Comparison of ENCODE assay signal across 8 mouse cellular contexts in the genomic region with DNA sequence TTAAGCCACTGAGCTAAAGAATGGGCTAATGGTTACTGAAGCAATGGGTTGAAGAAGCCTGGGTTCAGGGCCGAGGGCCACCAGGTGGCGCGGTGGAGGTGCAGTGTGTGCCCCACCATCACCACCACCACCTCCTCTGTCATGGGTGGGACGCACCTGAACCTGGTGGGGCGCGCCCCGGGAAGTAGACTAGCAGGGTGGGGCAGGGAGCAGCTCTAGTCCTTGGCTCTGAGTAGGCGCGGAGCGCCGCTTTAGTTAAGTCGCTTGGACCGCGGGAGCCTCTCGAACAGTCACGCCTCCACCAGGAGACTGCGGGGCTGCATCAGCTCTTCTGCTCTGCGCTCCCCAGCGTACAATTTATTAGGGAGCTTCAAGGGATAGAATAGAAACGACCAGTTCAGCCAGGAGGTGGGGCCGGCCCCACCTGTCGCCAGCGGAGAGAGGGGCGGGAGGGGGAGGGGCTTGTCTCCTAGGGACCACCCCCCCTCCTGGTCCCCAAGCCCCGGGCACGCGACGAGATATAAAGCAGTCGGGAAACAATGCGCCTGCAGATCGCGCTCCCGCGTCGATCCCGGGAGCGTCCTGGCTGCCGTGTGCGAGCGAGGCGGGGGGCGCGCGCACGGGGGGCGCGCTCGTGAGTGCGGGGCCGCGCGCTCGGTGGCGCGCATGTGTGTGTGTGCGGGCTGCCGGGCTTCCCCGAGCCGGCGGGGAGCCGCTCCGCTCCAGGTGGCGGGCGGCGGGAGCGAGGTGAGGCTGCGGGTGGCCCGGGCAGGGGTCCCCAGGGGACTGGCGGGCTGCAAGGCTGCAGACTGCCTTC. TPM values are rescaled to one million over a fixed set of nuclear protein-coding genes. Genes with fewer than 3 reads are reported as not detected.
DNase-seq lines count a peak whose midpoint lies in the region; ATAC-seq lines count a peak whose summit lies in the region.

Gene Mycl, plus strand, starts transcription at position 249 of the 817 bp plus-strand sequence.

- peak within 1 kb of the TSS; percentile 84 for H3K27ac ChIP-seq in embryonic facial prominence, embryonic 14.5 days (replicated peaks; ENCODE audit: low read depth, low read length)
- peak within 1 kb of the TSS; percentile 62 for H3K27ac ChIP-seq in limb, embryonic 11.5 days (replicated peaks; ENCODE audit: low read depth, low read length)
- H3K27ac ChIP-seq in midbrain, embryonic 12.5 days (replicated peaks): peak within 1 kb of the TSS; percentile 96

- 0 out of 2 replicates have a peak, but pooled peaks cover 8% of the 10 kb centered on the region for H3K36me3 ChIP-seq in embryonic facial prominence, embryonic 14.5 days (ENCODE audit: control insufficient read depth, insufficient read depth, low read length)
- H3K36me3 ChIP-seq in limb, embryonic 11.5 days (ENCODE audit: control insufficient read depth, insufficient read depth, low read length): no peaks in the 10 kb centered on the region
- peaks cover 8% of the 10 kb centered on the region; the same call in 1 of the 2 replicates for H3K36me3 ChIP-seq in midbrain, embryonic 12.5 days

- whole genome bisulfite sequencing in embryonic facial prominence, embryonic 14.5 days: under 1% methylated on average over 21 of the region's 69 CpGs
- whole genome bisulfite sequencing in limb, embryonic 11.5 days: under 1% methylated on average over 54 of the region's 69 CpGs
- under 1% methylated on average over 69 of the region's 69 CpGs for WGBS in midbrain, embryonic 12.5 days

- peaks cover 11% of the 10 kb centered on the region for H3K4me1 ChIP-seq in embryonic facial prominence, embryonic 14.5 days (ENCODE audit: control insufficient read depth, insufficient read depth, low read length)
- H3K4me1 ChIP-seq in limb, embryonic 11.5 days (ENCODE audit: control insufficient read depth, insufficient read depth, low read length): peaks cover 27% of the 10 kb centered on the region
- H3K4me1 ChIP-seq in midbrain, embryonic 12.5 days: peaks cover 36% of the 10 kb centered on the region

- peak within 1 kb of the TSS; percentile 78 for H3K4me3 ChIP-seq in embryonic facial prominence, embryonic 14.5 days (ENCODE audit: low read depth, low read length)
- peak within 1 kb of the TSS; percentile 64 for H3K4me3 ChIP-seq in limb, embryonic 11.5 days (ENCODE audit: low read depth, low read length)
- H3K4me3 ChIP-seq in midbrain, embryonic 12.5 days: peak within 1 kb of the TSS; percentile 83

- peak; percentile 79 for ATAC-seq in embryonic facial prominence, embryonic 14.5 days (ENCODE audit: low read depth)
- ATAC-seq in limb, embryonic 11.5 days (ENCODE audit: insufficient number of reproducible peaks, low FRiP score, low TSS enrichment, low read depth): peak; percentile 82
- peak; percentile 59 for ATAC-seq in midbrain, embryonic 12.5 days (ENCODE audit: low FRiP score, low read depth)

- no peaks in the 10 kb centered on the region for H3K27me3 ChIP-seq in embryonic facial prominence, embryonic 14.5 days (replicated peaks; ENCODE audit: control insufficient read depth, insufficient read depth, low read length)
- H3K27me3 ChIP-seq in limb, embryonic 11.5 days (ENCODE audit: control insufficient read depth, insufficient read depth, low read length): no peaks in the 10 kb centered on the region
- H3K27me3 ChIP-seq in midbrain, embryonic 12.5 days: no peaks in the 10 kb centered on the region

- H3K9me3 ChIP-seq in embryonic facial prominence, embryonic 14.5 days (ENCODE audit: control insufficient read depth, low read length): no peaks in the 10 kb centered on the region
- H3K9me3 ChIP-seq in limb, embryonic 11.5 days (ENCODE audit: control insufficient read depth, low read length): no peaks in the 10 kb centered on the region
- H3K9me3 ChIP-seq in midbrain, embryonic 12.5 days: no peaks in the 10 kb centered on the region

- DNase-seq in 3T3-L1 (ENCODE audit: low read depth, low spot score): peak; percentile 67
- peak; percentile 48 to 53 for DNase-seq in adrenal gland, postnatal 4 days (ENCODE audit: low spot score in 2 of 2)
- peak; percentile 93 for DNase-seq in embryonic facial prominence, embryonic 14.5 days (ENCODE audit: low spot score)
- peak; percentile 55 for DNase-seq in heart, adult 8-10 months (ENCODE audit: low spot score)
- peak; percentile 64 to 86 for DNase-seq in kidney, adult 8-10 months
- DNase-seq in limb, embryonic 11.5 days (ENCODE audit: low spot score): peak; percentile 88
- peak; percentile 74 for DNase-seq in spleen, adult 12 weeks (ENCODE audit: low spot score)

- H3K4me2 ChIP-seq in embryonic facial prominence, embryonic 14.5 days (ENCODE audit: low read depth, low read length): peak within 1 kb of the TSS; percentile 96
- H3K4me2 ChIP-seq in limb, embryonic 11.5 days (ENCODE audit: low read depth, severe bottlenecking): peak within 1 kb of the TSS; percentile 94
- H3K4me2 ChIP-seq in midbrain, embryonic 12.5 days (replicated peaks): peak within 1 kb of the TSS; percentile 86

- peak within 1 kb of the TSS; percentile 90 for H3K9ac ChIP-seq in embryonic facial prominence, embryonic 14.5 days (ENCODE audit: low read depth, low read length)
- peak within 1 kb of the TSS; percentile 88 for H3K9ac ChIP-seq in limb, embryonic 11.5 days (ENCODE audit: low read length)
- peak within 1 kb of the TSS; percentile 96 for H3K9ac ChIP-seq in midbrain, embryonic 12.5 days (replicated peaks)

RNA-seq across cellular contexts. Expression of gene Mycl, which starts in this region (rescaled TPM):
- total RNA-seq in adrenal gland, postnatal 4 days (2021): 1 to 10 TPM; 2.8 to 2.9 TPM
- 26.9 and 29.3 TPM in 2 replicates for polyA plus RNA-seq in embryonic facial prominence, embryonic 14.5 days (2014; fragmentation: Nextera tagmentation; extraction: Ambion mirVana)
- total RNA-seq in heart, adult 8-10 months (2022): under 1 TPM in 2 of 4 experiments, not detected in 2; 0.14 to 0.25 TPM
- 32.8 and 39.0 TPM in 2 replicates for polyA plus RNA-seq in limb, embryonic 11.5 days (2014; fragmentation: Nextera tagmentation; extraction: Ambion mirVana)
- 130 and 140 TPM in 2 replicates for polyA plus RNA-seq in midbrain, embryonic 12.5 days (2016; fragmentation: Nextera tagmentation; extraction: Ambion mirVana)

Comparison
In these comparisons a context has a peak if more than half of its experiments do, and no peak if none do; other contexts are left out.
1. Peak in every context shown above with its lines: DNase-seq, ATAC-seq, H3K4me3 ChIP-seq and H3K27ac ChIP-seq.
2. Peak in DNase-seq in heart, adult 8-10 months; RNA of the gene not detected or under 1 TPM.